Mouse (Mus musculus) liver, embryonic 14.5 days (tissue): Measurements from ENCODE around the gene Vwc2.

Source experiments
- CTCF ChIP-seq: IDR thresholded peaks from 2 replicates; pipeline ENCODE4 v1.5.1; 2016; ENCODE audit warnings: antibody characterized with exemption, low read depth, control low read depth
- EP300 ChIP-seq: IDR thresholded peaks from 2 replicates; pipeline ENCODE4 v1.6.1; 2016; ENCODE audit warnings: antibody characterized with exemption, low read depth

DNA sequence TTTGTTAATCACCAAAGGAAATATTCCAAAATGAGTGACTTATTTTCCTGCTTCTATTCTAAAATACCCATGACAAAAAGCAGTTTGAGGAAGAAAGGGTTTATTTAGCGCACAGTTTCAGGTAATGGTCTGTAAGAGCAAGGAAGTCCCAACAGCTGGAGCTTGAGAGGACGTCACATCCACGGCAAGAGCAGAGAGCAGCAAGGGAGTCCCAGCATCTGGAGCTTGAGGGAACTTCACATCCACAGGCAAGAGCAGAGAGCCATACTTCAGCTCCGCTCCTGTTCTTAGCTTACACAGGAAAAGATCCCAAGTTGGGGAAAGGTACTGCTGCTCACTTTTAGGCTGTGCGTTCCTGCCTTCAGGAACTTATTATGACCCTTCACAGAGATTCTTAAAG lies 15.0 kb upstream of the Vwc2 start:
- no peak for TF ChIP-seq EP300
- TF ChIP-seq CTCF: no peak
